Mouse (Mus musculus) liver, embryonic 11.5 days (tissue): ENCODE data around the gene Tmem220. TPM values are rescaled to one million over a fixed set of nuclear protein-coding genes. Genes with fewer than 3 reads are reported as not detected.

ENCODE experiments used
- ATAC-seq: fragments of 200-750 bp; cut with Nextera tagmentation; replicated peaks from 2 replicates; pipeline ENCODE4 v1.8.0; 2017; ENCODE audit warnings: moderate number of reproducible peaks, mild to moderate bottlenecking, moderate TSS enrichment, moderate library complexity; ENCODE audit not compliant: low FRiP score
- DNase-seq: peaks from one replicate; pipeline ENCODE4 v3.0.0-alpha.2; 2017; ENCODE audit warnings: low spot score
- H3K27ac ChIP-seq: fragments of 300-500 bp; sonication (generic); 2 replicates; pipeline ENCODE4 v1.5.1; 2014; ENCODE audit warnings: mild to moderate bottlenecking, low read depth, low read length, control low read depth
- H3K27me3 ChIP-seq: fragments of 300-500 bp; sonication (generic); replicated peaks from 2 replicates; pipeline ENCODE4 v1.6.1; 2014; ENCODE audit warnings: low read length, mixed read lengths; ENCODE audit not compliant: control insufficient read depth, insufficient read depth
- H3K36me3 ChIP-seq: fragments of 300-500 bp; sonication (generic); 2 replicates; pipeline ENCODE4 v1.6.1; 2014; ENCODE audit warnings: mild to moderate bottlenecking, low read length, moderate library complexity, mixed read lengths; ENCODE audit not compliant: control insufficient read depth, insufficient read depth
- H3K4me1 ChIP-seq: fragments of 300-500 bp; sonication (generic); replicated peaks from 2 replicates; pipeline ENCODE4 v1.6.1; 2014; ENCODE audit warnings: low read length, mixed read lengths; ENCODE audit not compliant: control insufficient read depth, insufficient read depth
- H3K4me2 ChIP-seq: fragments of 300-500 bp; sonication (generic); 2 replicates; pipeline ENCODE4 v1.6.1; 2014; ENCODE audit warnings: mild to moderate bottlenecking, control low read depth, moderate library complexity
- H3K4me3 ChIP-seq: fragments of 300-500 bp; sonication (generic); 2 replicates; pipeline ENCODE4 v1.5.1; 2014; ENCODE audit warnings: low read depth, low read length, control low read depth
- H3K9ac ChIP-seq: fragments of 300-500 bp; sonication (generic); 2 replicates; pipeline ENCODE4 v1.6.1; 2014; ENCODE audit warnings: low read depth, low read length, control low read depth
- H3K9me3 ChIP-seq: fragments of 300-500 bp; sonication (generic); 2 replicates; pipeline ENCODE4 v1.6.1; 2016; ENCODE audit warnings: low read length, inconsistent platforms, mixed read lengths; ENCODE audit not compliant: control insufficient read depth
- WGBS: fragments of 180-500 bp; shearing (Covaris S2); extraction: QIAGEN DNeasy Blood & Tissue Kit; methylation state at CpG from one replicate; pipeline ENCODE4 v1.1.7; 2014; 5-methylcytosine and 5-hydroxymethylcytosine counted together
- polyA plus RNA-seq: library from polyadenylated mRNA; unstranded; fragments of >200 nt; fragmentation: Nextera tagmentation; extraction: Ambion mirVana; gene quantifications from 2 replicates; pipeline ENCODE4 v1.2.1, GENCODE M21; 2014

Tmem220 gene
- polyA plus RNA-seq, 1 experiment from 2014 or later, result 1.9 TPM

- no peaks in the 10 kb centered on the region for H3K4me1 ChIP-seq
- DNase-seq, result no peak
- no peak for ATAC-seq
- no peak overlapping the region for H3K9ac ChIP-seq
- H3K4me3 ChIP-seq, result no peak overlapping the region
- H3K36me3 ChIP-seq, result no peaks in the 10 kb centered on the region
- WGBS, result 44% methylated on average over 16 of the region's 16 CpGs
- H3K9me3 ChIP-seq, result no peaks in the 10 kb centered on the region
- no peaks in the 10 kb centered on the region for H3K27me3 ChIP-seq
- no peak overlapping the region for H3K27ac ChIP-seq
- H3K4me2 ChIP-seq, result no peak overlapping the region
Observed at GRCm38 (mm10) chr11:67030904-67031602, 6.1 kb downstream of the Tmem220 start.

DNA sequence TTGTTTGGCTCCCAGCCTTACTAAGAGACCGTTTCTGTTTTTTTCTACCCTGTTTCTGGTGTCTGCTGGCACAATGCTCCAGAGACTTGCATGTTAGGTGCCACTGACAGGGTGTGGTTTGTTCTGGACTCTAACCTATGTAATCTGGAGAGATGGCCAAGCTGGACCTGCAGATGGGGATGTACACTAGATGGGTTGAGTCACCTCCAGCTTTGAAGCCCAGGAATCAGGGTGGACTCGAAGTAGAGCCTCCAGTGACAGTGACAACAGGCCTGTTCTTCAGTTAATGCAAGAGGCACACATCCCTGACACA lies 6.6 kb downstream of the Tmem220 start:
- ATAC-seq (no peak), DNase-seq (no peak)
- H3K27ac ChIP-seq, result no peak overlapping the region
- H3K4me2 ChIP-seq, result no peak overlapping the region
- no peak overlapping the region for H3K4me3 ChIP-seq
- H3K4me1 ChIP-seq, result no peaks in the 10 kb centered on the region
- H3K27me3 ChIP-seq, result no peaks in the 10 kb centered on the region
- no peaks in the 10 kb centered on the region for H3K9me3 ChIP-seq
- WGBS, result 60% methylated on average over 2 of the region's 2 CpGs
- no peaks in the 10 kb centered on the region for H3K36me3 ChIP-seq
- no peak overlapping the region for H3K9ac ChIP-seq

- Histone ChIP-seq H3K36me3 (peaks cover 8% of the 10 kb centered on the region), H3K4me3 (no peak overlapping the region), H3K9ac (no peak overlapping the region), H3K4me2 (no peak overlapping the region), H3K4me1 (no peaks in the 10 kb centered on the region), H3K27ac (no peak overlapping the region), H3K27me3 (no peaks in the 10 kb centered on the region), H3K9me3 (no peaks in the 10 kb centered on the region)
- ATAC-seq (0 out of 2 replicates have a peak, but pooled peaks have one; percentile 57), DNase-seq (no peak)
- 64% methylated on average over 4 of the region's 4 CpGs for WGBS
Observed at GRCm38 (mm10) chr11:67034775-67035485, 10.0 kb downstream of the Tmem220 start.

DNA sequence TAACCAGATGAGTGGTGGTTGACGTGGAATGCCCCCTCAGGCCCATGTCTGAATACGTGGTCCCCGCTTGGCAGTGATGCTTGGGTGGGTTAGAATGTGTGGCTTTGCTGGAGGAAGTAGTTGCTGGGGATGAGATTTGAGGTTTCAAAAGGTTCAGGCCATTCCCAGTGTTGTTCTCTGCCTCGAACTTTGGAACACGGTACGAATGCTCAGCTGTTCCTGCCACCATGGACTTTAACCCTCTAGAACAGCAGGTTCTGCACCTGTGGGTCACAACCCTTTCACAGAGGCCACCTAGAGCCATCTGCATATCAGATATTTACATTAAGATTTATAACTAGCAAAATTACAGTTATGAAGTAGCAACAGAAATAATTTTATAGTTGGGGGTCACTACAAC lies 11.3 kb downstream of the Tmem220 start:
- Histone ChIP-seq H3K27ac (no peak overlapping the region), H3K9ac (no peak overlapping the region), H3K4me2 (no peak overlapping the region), H3K9me3 (no peaks in the 10 kb centered on the region), H3K27me3 (no peaks in the 10 kb centered on the region), H3K4me3 (no peak overlapping the region), H3K36me3 (peaks cover 16% of the 10 kb centered on the region), H3K4me1 (no peaks in the 10 kb centered on the region)
- DNase-seq, result no peak
- WGBS, result 85% methylated on average over 6 of the region's 6 CpGs
- ATAC-seq, result no peak

- no peak overlapping the region for H3K27ac ChIP-seq
- no peaks in the 10 kb centered on the region for H3K9me3 ChIP-seq
- DNase-seq (no peak), ATAC-seq (no peak)
- H3K4me1 ChIP-seq, result no peaks in the 10 kb centered on the region
- H3K27me3 ChIP-seq, result no peaks in the 10 kb centered on the region
- peaks cover 19% of the 10 kb centered on the region for H3K36me3 ChIP-seq
- H3K9ac ChIP-seq, result no peak overlapping the region
- no peak overlapping the region for H3K4me3 ChIP-seq
- WGBS, result 91% methylated on average over 9 of the region's 9 CpGs
- no peak overlapping the region for H3K4me2 ChIP-seq
Observed at GRCm38 (mm10) chr11:67036892-67037291, 11.9 kb downstream of the Tmem220 start.

DNA sequence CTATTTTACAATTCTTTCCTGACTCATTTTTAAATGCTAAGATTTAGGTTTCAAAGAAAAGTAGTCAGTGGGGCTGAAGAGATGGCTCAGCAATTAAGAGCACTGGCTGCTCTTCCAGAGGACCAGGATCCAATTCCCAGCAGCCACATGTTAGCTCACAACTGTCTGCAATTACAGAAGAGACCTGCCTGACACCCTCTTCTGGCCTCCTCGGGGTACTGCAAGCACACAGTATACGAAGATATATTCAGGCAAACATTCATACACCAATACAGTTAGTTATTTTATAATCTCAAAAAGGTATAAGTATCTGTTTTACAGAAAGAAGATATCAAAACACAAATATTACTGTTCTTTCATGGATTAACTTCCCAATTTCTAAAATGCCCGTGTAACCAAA lies 14.8 kb downstream of the Tmem220 start:
- H3K27ac ChIP-seq, result no peak overlapping the region
- H3K4me3 ChIP-seq, result no peak overlapping the region
- no peak overlapping the region for H3K9ac ChIP-seq
- no peak overlapping the region for H3K4me2 ChIP-seq
- no peaks in the 10 kb centered on the region for H3K9me3 ChIP-seq
- peaks cover 21% of the 10 kb centered on the region for H3K36me3 ChIP-seq
- DNase-seq (no peak), ATAC-seq (no peak)
- H3K4me1 ChIP-seq, result peaks cover 3% of the 10 kb centered on the region; the same call in 1 of the 2 replicates
- WGBS, result 85% methylated on average over 3 of the region's 3 CpGs
- H3K27me3 ChIP-seq, result no peaks in the 10 kb centered on the region

DNA sequence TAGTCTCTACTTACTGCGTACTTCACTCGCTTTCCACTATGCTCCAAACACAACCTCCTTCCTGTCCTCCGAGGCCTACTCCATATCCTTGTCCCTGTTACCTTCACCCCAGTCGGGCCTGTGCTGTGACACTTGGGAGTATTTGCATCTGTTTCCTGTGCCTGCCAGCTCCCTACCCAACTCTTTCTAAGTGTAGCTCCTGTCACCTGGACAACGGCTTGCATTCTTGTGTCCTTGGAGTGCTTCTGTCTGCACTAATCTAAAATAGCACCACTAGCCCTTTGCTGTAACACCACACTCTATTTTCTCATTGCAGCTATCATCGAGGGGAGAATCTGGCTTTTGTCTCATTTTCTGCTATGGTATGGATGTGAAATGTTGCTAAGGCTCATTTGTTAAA lies 15.5 kb downstream of the Tmem220 start:
- WGBS, result 90% methylated on average over 6 of the region's 6 CpGs
- Histone ChIP-seq H3K9ac (no peak overlapping the region), H3K4me3 (no peak overlapping the region), H3K4me2 (no peak overlapping the region), H3K27me3 (no peaks in the 10 kb centered on the region), H3K4me1 (peaks cover 3% of the 10 kb centered on the region; the same call in 1 of the 2 replicates), H3K27ac (no peak overlapping the region), H3K9me3 (no peaks in the 10 kb centered on the region), H3K36me3 (peaks cover 21% of the 10 kb centered on the region)
- no peak for DNase-seq
- no peak for ATAC-seq

DNA sequence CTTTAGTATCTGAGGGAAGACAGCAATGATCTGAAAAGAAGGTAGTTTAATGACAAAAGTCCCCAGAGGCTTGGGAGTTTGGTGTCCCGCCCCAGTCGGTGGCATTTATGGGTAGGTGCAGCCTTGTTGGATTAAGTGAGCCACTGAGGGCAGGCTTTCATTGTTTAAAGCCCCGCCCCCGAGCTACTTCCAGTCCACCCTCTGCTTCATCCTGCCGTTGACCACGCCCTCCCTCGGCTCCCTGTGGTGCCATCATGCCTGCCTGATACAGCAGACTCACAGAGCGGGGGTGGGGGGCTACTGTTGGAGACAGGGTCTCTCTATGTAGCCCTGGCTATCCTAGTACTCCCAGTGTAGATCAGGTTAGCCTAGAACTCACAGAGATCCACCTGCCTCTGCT lies 18.1 kb downstream of the Tmem220 start:
- DNase-seq (no peak), ATAC-seq (peak; percentile 67; the same call in 1 of the 2 replicates)
- no peaks in the 10 kb centered on the region for H3K27me3 ChIP-seq
- no peak overlapping the region for H3K4me3 ChIP-seq
- H3K36me3 ChIP-seq, result peaks cover 21% of the 10 kb centered on the region
- no peaks in the 10 kb centered on the region for H3K9me3 ChIP-seq
- H3K9ac ChIP-seq, result no peak overlapping the region
- H3K27ac ChIP-seq, result no peak overlapping the region
- 59% methylated on average over 8 of the region's 8 CpGs for WGBS
- H3K4me1 ChIP-seq, result peaks cover 3% of the 10 kb centered on the region; the same call in 1 of the 2 replicates
- no peak overlapping the region for H3K4me2 ChIP-seq

DNA sequence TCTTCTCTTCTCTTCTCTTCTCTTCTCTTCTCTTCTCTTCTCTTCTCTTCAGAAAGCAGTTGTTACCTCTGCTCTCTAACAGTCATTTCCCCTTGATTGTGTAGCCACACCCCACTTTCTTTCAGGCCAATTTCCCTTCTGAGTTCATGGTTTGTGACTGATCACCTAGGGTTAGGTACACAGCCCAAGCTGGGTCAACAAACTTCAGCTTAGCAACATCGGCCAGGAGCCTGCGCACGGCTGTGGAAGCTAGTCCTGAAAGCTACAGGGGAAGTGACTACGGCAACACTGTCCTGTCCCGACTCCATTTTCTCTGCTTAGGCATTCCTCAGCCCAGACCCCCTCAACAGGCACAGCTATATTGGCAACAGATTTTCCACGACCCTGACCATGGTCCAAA lies 20.0 kb downstream of the Tmem220 start:
- H3K27ac ChIP-seq, result no peak overlapping the region
- no peak overlapping the region for H3K9ac ChIP-seq
- no peaks in the 10 kb centered on the region for H3K9me3 ChIP-seq
- no peak for DNase-seq
- no peak overlapping the region for H3K4me2 ChIP-seq
- peaks cover 3% of the 10 kb centered on the region; the same call in 1 of the 2 replicates for H3K4me1 ChIP-seq
- ATAC-seq, result 0 out of 2 replicates have a peak, but pooled peaks have one; percentile 43
- WGBS, result 67% methylated on average over 6 of the region's 6 CpGs
- H3K4me3 ChIP-seq, result no peak overlapping the region
- no peaks in the 10 kb centered on the region for H3K27me3 ChIP-seq
- H3K36me3 ChIP-seq, result peaks cover 13% of the 10 kb centered on the region
